Mouse (Mus musculus) stomach, embryonic 15.5 days (tissue): ENCODE measurements at regions not wholly inside any gene's neighbourhood (a gene's known extent, or its start where the extent isn't known, plus 50 kb on each side); places are given as distances from the start of the nearest gene placed in this dataset.

Source experiments
- ATAC-seq: fragments of 200-750 bp; cut with Nextera tagmentation; 2 replicates; pipeline ENCODE4 v1.8.0; 2017; ENCODE audit warnings: low read depth, moderate number of reproducible peaks, moderate TSS enrichment; ENCODE audit not compliant: insufficient read depth, low FRiP score
- H3K27ac ChIP-seq: fragments of 300-500 bp; sonication (generic); 2 replicates; pipeline ENCODE4 v1.5.1; 2015; ENCODE audit warnings: mild to moderate bottlenecking, inconsistent platforms
- H3K27me3 ChIP-seq: fragments of 300-500 bp; sonication (generic); replicated peaks from 2 replicates; pipeline ENCODE4 v1.6.1; 2015; ENCODE audit warnings: inconsistent platforms
- H3K36me3 ChIP-seq: fragments of 300-500 bp; sonication (generic); 2 replicates; pipeline ENCODE4 v1.6.1; 2015; ENCODE audit warnings: inconsistent platforms
- H3K4me1 ChIP-seq: fragments of 300-500 bp; sonication (generic); 2 replicates; pipeline ENCODE4 v1.6.1; 2015; ENCODE audit warnings: inconsistent platforms
- H3K4me2 ChIP-seq: fragments of 300-500 bp; sonication (generic); 2 replicates; pipeline ENCODE4 v1.6.1; 2015; ENCODE audit warnings: mild to moderate bottlenecking, inconsistent platforms
- H3K4me3 ChIP-seq: fragments of 300-500 bp; sonication (generic); replicated peaks from 2 replicates; pipeline ENCODE4 v1.5.1; 2015; ENCODE audit warnings: inconsistent platforms
- H3K9ac ChIP-seq: fragments of 300-500 bp; sonication (generic); 2 replicates; pipeline ENCODE4 v1.6.1; 2015; ENCODE audit warnings: inconsistent platforms
- H3K9me3 ChIP-seq: fragments of 300-500 bp; sonication (generic); 2 replicates; pipeline ENCODE4 v1.6.1; 2016; ENCODE audit warnings: inconsistent platforms
- WGBS: fragments of 180-500 bp; shearing (Covaris S2); methylation state at CpG from one replicate; pipeline ENCODE4 v1.1.7; 2015; 5-methylcytosine and 5-hydroxymethylcytosine counted together

- H3K9me3 ChIP-seq, result no peaks in the 10 kb centered on the region
- H3K4me3 ChIP-seq, result no peak overlapping the region
- no peak overlapping the region for H3K9ac ChIP-seq
- no peaks in the 10 kb centered on the region for H3K36me3 ChIP-seq
- WGBS, result 76% methylated on average over 7 of the region's 7 CpGs
- no peaks in the 10 kb centered on the region for H3K27me3 ChIP-seq
- peaks cover 9% of the 10 kb centered on the region for H3K4me1 ChIP-seq
- no peak for ATAC-seq
- no peak overlapping the region for H3K27ac ChIP-seq
- no peak overlapping the region for H3K4me2 ChIP-seq
Measured at GRCm38 (mm10) chr13:48022958-48023615, 237.9 kb upstream of the Id4 start.

GRCm38 (mm10) chr13:48027775-48028489, 233.1 kb upstream of the Id4 start:
- ATAC-seq, result no peak

GRCm38 (mm10) chr13:48031491-48031890, 229.5 kb upstream of the Id4 start:
- H3K4me2 ChIP-seq, result no peak overlapping the region
- no peak overlapping the region for H3K9ac ChIP-seq
- H3K4me1 ChIP-seq, result peaks cover 4% of the 10 kb centered on the region
- no peak overlapping the region for H3K4me3 ChIP-seq
- 72% methylated on average over 8 of the region's 8 CpGs for WGBS
- no peak overlapping the region for H3K27ac ChIP-seq
- H3K9me3 ChIP-seq, result no peaks in the 10 kb centered on the region
- no peaks in the 10 kb centered on the region for H3K27me3 ChIP-seq
- ATAC-seq, result no peak
- no peaks in the 10 kb centered on the region for H3K36me3 ChIP-seq

More at GRCm38 (mm10) chr13:48027775-48028489, 233.1 kb upstream of the Id4 start:
- Histone ChIP-seq H3K4me2 (no peak overlapping the region), H3K27me3 (no peaks in the 10 kb centered on the region), H3K4me1 (peaks cover 4% of the 10 kb centered on the region), H3K9ac (no peak overlapping the region), H3K36me3 (no peaks in the 10 kb centered on the region), H3K9me3 (no peaks in the 10 kb centered on the region), H3K27ac (no peak overlapping the region), H3K4me3 (no peak overlapping the region)
- WGBS, result 43% methylated on average over 7 of the region's 7 CpGs

GRCm38 (mm10) chr13:48042172-48042571, 218.9 kb upstream of the Id4 start:
- no peak overlapping the region for H3K4me2 ChIP-seq
- H3K4me1 ChIP-seq, result no peaks in the 10 kb centered on the region
- H3K27ac ChIP-seq, result no peak overlapping the region
- no peaks in the 10 kb centered on the region for H3K27me3 ChIP-seq
- no peaks in the 10 kb centered on the region for H3K36me3 ChIP-seq
- no peaks in the 10 kb centered on the region for H3K9me3 ChIP-seq
- H3K9ac ChIP-seq, result no peak overlapping the region
- no peak overlapping the region for H3K4me3 ChIP-seq
- 71% methylated on average over 4 of the region's 4 CpGs for WGBS
- ATAC-seq, result no peak

- Histone ChIP-seq H3K36me3 (no peaks in the 10 kb centered on the region), H3K27ac (no peak overlapping the region), H3K9ac (no peak overlapping the region), H3K27me3 (no peaks in the 10 kb centered on the region), H3K4me1 (no peaks in the 10 kb centered on the region), H3K4me2 (no peak overlapping the region), H3K9me3 (no peaks in the 10 kb centered on the region), H3K4me3 (no peak overlapping the region)
- no peak for ATAC-seq
- WGBS, result 86% methylated on average over 6 of the region's 6 CpGs
Measured at GRCm38 (mm10) chr13:48042572-48042971, 218.5 kb upstream of the Id4 start.

GRCm38 (mm10) chr13:48046201-48046750, 214.8 kb upstream of the Id4 start:
- WGBS, result 58% methylated on average over 25 of the region's 25 CpGs
- H3K4me3 ChIP-seq, result no peak overlapping the region
- H3K36me3 ChIP-seq, result no peaks in the 10 kb centered on the region
- no peaks in the 10 kb centered on the region for H3K27me3 ChIP-seq
- H3K27ac ChIP-seq, result no peak overlapping the region
- H3K9me3 ChIP-seq, result no peaks in the 10 kb centered on the region
- H3K4me1 ChIP-seq, result no peaks in the 10 kb centered on the region
- H3K9ac ChIP-seq, result no peak overlapping the region
- no peak for ATAC-seq
- H3K4me2 ChIP-seq, result no peak overlapping the region

GRCm38 (mm10) chr13:48049796-48050195, 211.2 kb upstream of the Id4 start:
- H3K4me1 ChIP-seq, result no peaks in the 10 kb centered on the region
- no peaks in the 10 kb centered on the region for H3K36me3 ChIP-seq
- no peak for ATAC-seq
- H3K27me3 ChIP-seq, result no peaks in the 10 kb centered on the region
- WGBS, result 91% methylated on average over 6 of the region's 6 CpGs
- no peak overlapping the region for H3K9ac ChIP-seq
- H3K9me3 ChIP-seq, result no peaks in the 10 kb centered on the region
- no peak overlapping the region for H3K4me2 ChIP-seq
- H3K4me3 ChIP-seq, result no peak overlapping the region
- no peak overlapping the region for H3K27ac ChIP-seq

- H3K9me3 ChIP-seq, result no peaks in the 10 kb centered on the region
- H3K4me1 ChIP-seq, result no peaks in the 10 kb centered on the region
- no peak for ATAC-seq
- no peaks in the 10 kb centered on the region for H3K27me3 ChIP-seq
- H3K27ac ChIP-seq, result no peak overlapping the region
- no peak overlapping the region for H3K4me3 ChIP-seq
- no peak overlapping the region for H3K4me2 ChIP-seq
- H3K9ac ChIP-seq, result no peak overlapping the region
- H3K36me3 ChIP-seq, result no peaks in the 10 kb centered on the region
Measured at GRCm38 (mm10) chr13:48074630-48075029, 186.4 kb upstream of the Id4 start.

- no peak overlapping the region for H3K4me2 ChIP-seq
- H3K27ac ChIP-seq, result no peak overlapping the region
- H3K9ac ChIP-seq, result no peak overlapping the region
- no peaks in the 10 kb centered on the region for H3K9me3 ChIP-seq
- no peaks in the 10 kb centered on the region for H3K27me3 ChIP-seq
- WGBS, result 46% methylated on average over 5 of the region's 5 CpGs
- no peak overlapping the region for H3K4me3 ChIP-seq
- no peaks in the 10 kb centered on the region for H3K36me3 ChIP-seq
- H3K4me1 ChIP-seq, result no peaks in the 10 kb centered on the region
- no peak for ATAC-seq
Measured at GRCm38 (mm10) chr13:48075315-48075714, 185.7 kb upstream of the Id4 start.

GRCm38 (mm10) chr13:48078214-48078613, 182.8 kb upstream of the Id4 start:
- H3K4me2 ChIP-seq, result no peak overlapping the region
- H3K36me3 ChIP-seq, result no peaks in the 10 kb centered on the region
- no peak for ATAC-seq
- no peak overlapping the region for H3K4me3 ChIP-seq
- H3K9ac ChIP-seq, result no peak overlapping the region
- no peak overlapping the region for H3K27ac ChIP-seq
- no peaks in the 10 kb centered on the region for H3K4me1 ChIP-seq
- no peaks in the 10 kb centered on the region for H3K27me3 ChIP-seq
- 37% methylated on average over 12 of the region's 12 CpGs for WGBS
- no peaks in the 10 kb centered on the region for H3K9me3 ChIP-seq

GRCm38 (mm10) chr13:48083294-48083693, 177.7 kb upstream of the Id4 start:
- no peak for ATAC-seq

GRCm38 (mm10) chr13:48083807-48084206, 177.2 kb upstream of the Id4 start:
- H3K4me1 ChIP-seq, result no peaks in the 10 kb centered on the region
- no peak for ATAC-seq
- H3K27me3 ChIP-seq, result no peaks in the 10 kb centered on the region
- H3K4me2 ChIP-seq, result no peak overlapping the region
- H3K4me3 ChIP-seq, result no peak overlapping the region
- no peak overlapping the region for H3K9ac ChIP-seq
- H3K9me3 ChIP-seq, result no peaks in the 10 kb centered on the region
- H3K27ac ChIP-seq, result no peak overlapping the region
- no peaks in the 10 kb centered on the region for H3K36me3 ChIP-seq

More at GRCm38 (mm10) chr13:48083294-48083693, 177.7 kb upstream of the Id4 start:
- Histone ChIP-seq H3K4me3 (no peak overlapping the region), H3K27me3 (no peaks in the 10 kb centered on the region), H3K9ac (no peak overlapping the region), H3K36me3 (no peaks in the 10 kb centered on the region), H3K4me2 (no peak overlapping the region), H3K27ac (no peak overlapping the region), H3K9me3 (no peaks in the 10 kb centered on the region), H3K4me1 (no peaks in the 10 kb centered on the region)
- 68% methylated on average over 2 of the region's 2 CpGs for WGBS
